Mouse (Mus musculus) MEL (cell line): Measurements from ENCODE around the gene Mettl16.

Source experiments
- CTCF ChIP-seq, 3 experiments: IDR thresholded peaks in 2 of 3; conservative IDR thresholded peaks in 1 of 3; 2 replicates each; pipeline ENCODE4 v1.5.1; 2011 to 2012; ENCODE audit warnings: low read length in 3 of 3, low read depth in 2 of 3, mild to moderate bottlenecking in 2 of 3, improper control_type of control experiment in 1 of 3, inconsistent platforms in 1 of 3, mixed read lengths in 1 of 3, moderate library complexity in 1 of 3; ENCODE audit not compliant: control insufficient read depth in 1 of 3, insufficient read depth in 1 of 3, poor library complexity in 1 of 3, severe bottlenecking in 1 of 3
- EP300 ChIP-seq, 2 experiments: IDR thresholded peaks; 2 replicates each; pipeline ENCODE4 v1.6.1; 2011; ENCODE audit warnings: improper control_type of control experiment in 2 of 2, low read length in 2 of 2, low read depth in 1 of 2, mild to moderate bottlenecking in 1 of 2
- GATA1 ChIP-seq: IDR thresholded peaks from 2 replicates; pipeline ENCODE4 v1.6.1; 2011; ENCODE audit warnings: low read depth, low read length, improper control_type of control experiment
- MEF2A ChIP-seq: IDR thresholded peaks from 2 replicates; pipeline ENCODE4 v1.6.1; 2014; ENCODE audit warnings: low read depth, mild to moderate bottlenecking, inconsistent platforms, low read length, improper control_type of control experiment; ENCODE audit not compliant: poor library complexity, insufficient replicate concordance, severe bottlenecking; ENCODE audit errors: extremely low read depth
- NRF1 ChIP-seq: IDR thresholded peaks from 2 replicates; pipeline ENCODE4 v1.6.1; 2014; ENCODE audit warnings: low read depth, mild to moderate bottlenecking, inconsistent platforms, low read length, improper control_type of control experiment, moderate library complexity; ENCODE audit not compliant: poor library complexity, insufficient read depth, severe bottlenecking
- POLR2A ChIP-seq, 2 experiments: IDR thresholded peaks; 2 replicates each; pipeline ENCODE4 v1.6.1; 2011 to 2012; ENCODE audit warnings: low read length in 2 of 2, mild to moderate bottlenecking in 2 of 2, control low read depth in 1 of 2, improper control_type of control experiment in 1 of 2, low read depth in 1 of 2, moderate library complexity in 1 of 2; ENCODE audit not compliant: control insufficient read depth in 1 of 2, insufficient read depth in 1 of 2, poor library complexity in 1 of 2
- RCOR1 ChIP-seq: IDR thresholded peaks from 2 replicates; pipeline ENCODE4 v1.6.1; 2012; ENCODE audit warnings: low read depth, mild to moderate bottlenecking, inconsistent platforms, low read length, improper control_type of control experiment
- SIN3A ChIP-seq: IDR thresholded peaks from 2 replicates; pipeline ENCODE4 v1.6.1; 2012; ENCODE audit warnings: low read length, improper control_type of control experiment, inconsistent platforms
- USF1 ChIP-seq: IDR thresholded peaks from 2 replicates; pipeline ENCODE4 v1.6.1; 2014; ENCODE audit warnings: low read depth, mild to moderate bottlenecking, inconsistent platforms, low read length, improper control_type of control experiment, moderate library complexity

- no peak for TF ChIP-seq CTCF (IDR thresholded peaks at IDR 0.05 in 2 of 3, conservative IDR thresholded peaks at IDR 0.05 in 1 of 3; ENCODE audit: control insufficient read depth in 1 of 3, insufficient read depth in 1 of 3, low read depth in 2 of 3, low read length in 3 of 3, poor library complexity in 1 of 3, severe bottlenecking in 1 of 3)
- TF ChIP-seq EP300 (IDR thresholded peaks at IDR 0.05; ENCODE audit: low read depth in 1 of 2, low read length in 2 of 2): no peak
- no peak for TF ChIP-seq MEF2A
- TF ChIP-seq USF1: no peak
- TF ChIP-seq POLR2A (IDR thresholded peaks at IDR 0.05; ENCODE audit: control insufficient read depth in 1 of 2, insufficient read depth in 1 of 2, low read depth in 1 of 2, low read length in 2 of 2, poor library complexity in 1 of 2): no peak
- no peak for TF ChIP-seq GATA1
- TF ChIP-seq NRF1: no peak
- TF ChIP-seq SIN3A: peak; percentile 51; the same call in 1 of the 2 replicates
- TF ChIP-seq RCOR1: no peak
Measured at GRCm38 (mm10) chr11:74721971-74722370, 48.7 kb upstream of the Mettl16 start.
